Mouse (Mus musculus): ENCODE measurements around the gene Olfr470. TPM values are rescaled to one million over a fixed set of nuclear protein-coding genes. Genes with fewer than 3 reads are reported as not detected.
"Not testable (repeated sequence)": the region's sequence is repeated elsewhere in the genome, so short reads cannot be mapped to it uniquely, and the experiment has no call there.

Gene Olfr470
- polyA plus RNA-seq (2012; rRNA removed) = not detected in 2 replicates

- not testable (repeated sequence) for DNase-seq; H3K4me1 ChIP-seq (ENCODE audit: control insufficient read depth, insufficient read depth, low read length); H3K4me3 ChIP-seq (replicated peaks; ENCODE audit: insufficient read depth, low read depth, low read length); H3K27me3 ChIP-seq (ENCODE audit: control insufficient read depth, insufficient read depth, low read length); H3K27ac ChIP-seq (ENCODE audit: insufficient read depth, low read length)
- 74% methylated on average over 1 of the region's 1 CpGs for WGBS
Measured at GRCm38 (mm10) chr7:107847390-107847789, at the start of gene Olfr470. Gene Olfr470, minus strand, starts transcription at chr7:107847490.

GRCm38 (mm10) chr7:107841719-107842118 is 5.6 kb downstream of the Olfr470 start:
- Histone ChIP-seq H3K27ac (ENCODE audit: insufficient read depth, low read length) (no peak overlapping the region), H3K27me3 (ENCODE audit: control insufficient read depth, insufficient read depth, low read length) (no peaks in the 10 kb centered on the region), H3K4me3 (replicated peaks; ENCODE audit: insufficient read depth, low read depth, low read length) (no peak overlapping the region), H3K4me1 (ENCODE audit: control insufficient read depth, insufficient read depth, low read length) (no peaks in the 10 kb centered on the region)
- no peak for DNase-seq
- WGBS = 78% methylated on average over 1 of the region's 1 CpGs
- TF ChIP-seq POLR2A (IDR thresholded peaks at IDR 0.05; ENCODE audit: borderline replicate concordance, insufficient read depth, low read length) (no peak), CTCF (IDR thresholded peaks at IDR 0.05; ENCODE audit: borderline replicate concordance, insufficient read depth, low read depth, low read length) (no peak)

- H3K4me3 ChIP-seq (replicated peaks; ENCODE audit: insufficient read depth, low read depth, low read length); H3K27ac ChIP-seq (ENCODE audit: insufficient read depth, low read length); H3K27me3 ChIP-seq (ENCODE audit: control insufficient read depth, insufficient read depth, low read length); DNase-seq; H3K4me1 ChIP-seq (ENCODE audit: control insufficient read depth, insufficient read depth, low read length): not testable (repeated sequence)
Measured at GRCm38 (mm10) chr7:107825441-107825840, 21.8 kb downstream of the Olfr470 start, which contains the start of gene Olfr469. Gene Olfr469, minus strand, starts transcription at chr7:107825541.

DNA sequence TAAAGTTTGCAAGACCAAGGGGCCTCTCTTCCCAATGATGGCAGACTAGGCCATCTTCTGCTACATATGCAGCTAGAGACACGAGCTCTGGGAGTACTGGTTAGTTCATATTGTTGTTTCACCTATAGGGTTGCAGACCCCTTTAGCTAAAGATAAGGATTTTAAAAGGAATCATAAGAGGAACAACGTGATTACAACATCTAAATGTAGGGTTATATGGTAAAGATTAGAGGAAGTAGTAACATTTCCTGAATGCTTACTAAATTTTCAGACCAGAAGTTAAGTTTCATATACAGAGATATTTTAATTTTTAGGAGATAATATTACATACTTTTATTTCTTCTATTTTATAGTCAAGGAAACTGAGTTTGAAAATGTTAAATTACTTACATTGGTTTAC is 23.4 kb downstream of the Olfr470 start:
- H3K27ac ChIP-seq (ENCODE audit: insufficient read depth, low read length); H3K27me3 ChIP-seq (ENCODE audit: control insufficient read depth, insufficient read depth, low read length); H3K4me3 ChIP-seq (replicated peaks; ENCODE audit: insufficient read depth, low read depth, low read length); DNase-seq; H3K4me1 ChIP-seq (ENCODE audit: control insufficient read depth, insufficient read depth, low read length): not testable (repeated sequence)
- WGBS = 49% methylated on average over 2 of the region's 2 CpGs

- Histone ChIP-seq H3K27ac (ENCODE audit: insufficient read depth, low read length) (no peak overlapping the region), H3K4me1 (ENCODE audit: control insufficient read depth, insufficient read depth, low read length) (no peaks in the 10 kb centered on the region), H3K4me3 (replicated peaks; ENCODE audit: insufficient read depth, low read depth, low read length) (no peak overlapping the region), H3K27me3 (ENCODE audit: control insufficient read depth, insufficient read depth, low read length) (no peaks in the 10 kb centered on the region)
- TF ChIP-seq POLR2A (IDR thresholded peaks at IDR 0.05; ENCODE audit: borderline replicate concordance, insufficient read depth, low read length) = no peak
- TF ChIP-seq CTCF (IDR thresholded peaks at IDR 0.05; ENCODE audit: borderline replicate concordance, insufficient read depth, low read depth, low read length) = no peak
- no peak for DNase-seq
Measured at GRCm38 (mm10) chr7:107819442-107819841, 27.8 kb downstream of the Olfr470 start.

GRCm38 (mm10) chr7:107811963-107812362 is 35.3 kb downstream of the Olfr470 start, which contains the start of gene Olfr467:
Gene Olfr467, plus strand, starts transcription at chr7:107812263.
- H3K4me1 ChIP-seq (ENCODE audit: control insufficient read depth, insufficient read depth, low read length) = no peaks in the 10 kb centered on the region
- no peak for DNase-seq
- no peaks in the 10 kb centered on the region for H3K27me3 ChIP-seq (ENCODE audit: control insufficient read depth, insufficient read depth, low read length)
- no peak within 1 kb of the TSS for H3K27ac ChIP-seq (ENCODE audit: insufficient read depth, low read length)
- H3K4me3 ChIP-seq (replicated peaks; ENCODE audit: insufficient read depth, low read depth, low read length) = no peak within 1 kb of the TSS
- TF ChIP-seq CTCF (IDR thresholded peaks at IDR 0.05; ENCODE audit: borderline replicate concordance, insufficient read depth, low read depth, low read length) = no peak

DNA sequence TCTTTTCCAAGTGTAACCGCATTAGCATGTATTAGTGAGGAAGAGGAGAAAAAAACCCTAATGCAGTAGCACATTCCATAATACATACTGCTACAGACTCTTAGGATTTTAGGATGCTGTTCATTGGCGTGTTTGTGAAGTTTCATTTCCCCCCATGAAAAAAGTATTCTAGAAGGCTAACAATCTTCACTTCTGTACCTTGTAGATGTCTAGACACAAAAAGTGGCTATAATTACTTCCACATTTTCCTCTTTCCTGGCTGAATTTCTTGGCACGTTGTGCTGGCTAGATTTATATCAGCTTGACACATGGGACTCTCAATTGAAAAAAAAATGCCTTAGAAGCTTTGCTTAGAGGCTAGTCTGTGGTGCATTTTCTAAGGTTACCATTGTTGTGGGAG is 45.2 kb downstream of the Olfr470 start:
- Histone ChIP-seq H3K4me3 (replicated peaks; ENCODE audit: insufficient read depth, low read depth, low read length) (no peak overlapping the region), H3K4me1 (ENCODE audit: control insufficient read depth, insufficient read depth, low read length) (no peaks in the 10 kb centered on the region), H3K27me3 (ENCODE audit: control insufficient read depth, insufficient read depth, low read length) (no peaks in the 10 kb centered on the region), H3K27ac (ENCODE audit: insufficient read depth, low read length) (no peak overlapping the region)
- DNase-seq = no peak
- WGBS = 62% methylated on average over 3 of the region's 3 CpGs
- TF ChIP-seq CTCF (IDR thresholded peaks at IDR 0.05; ENCODE audit: borderline replicate concordance, insufficient read depth, low read depth, low read length) (no peak), POLR2A (IDR thresholded peaks at IDR 0.05; ENCODE audit: borderline replicate concordance, insufficient read depth, low read length) (no peak)

DNA sequence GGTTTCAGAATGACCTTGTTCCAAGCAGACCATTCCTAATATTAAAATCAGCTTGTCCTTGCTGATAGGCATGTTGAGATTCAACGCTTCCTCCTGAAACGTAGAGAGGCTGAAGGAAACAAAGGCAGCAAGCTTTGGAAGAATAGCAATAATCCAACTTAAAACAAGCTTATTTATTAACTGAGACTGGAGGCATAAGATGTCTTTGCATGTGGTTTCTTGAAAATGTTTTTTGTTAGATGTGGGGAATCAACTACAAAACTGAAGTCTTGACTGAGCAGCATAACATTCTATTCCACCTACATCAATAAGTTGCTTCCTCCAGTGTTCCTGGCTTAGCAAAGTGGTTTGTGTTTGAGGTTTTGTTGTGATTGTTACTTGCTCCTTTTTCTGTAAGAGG is 46.2 kb downstream of the Olfr470 start, which contains the start of gene Ovch2:
Gene Ovch2 (minus strand): TSS at position 101 of the 400 bp plus-strand sequence.
- WGBS = 86% methylated on average over 2 of the region's 2 CpGs
- DNase-seq = no peak
- Histone ChIP-seq H3K27ac (ENCODE audit: insufficient read depth, low read length) (no peak within 1 kb of the TSS), H3K4me3 (replicated peaks; ENCODE audit: insufficient read depth, low read depth, low read length) (no peak within 1 kb of the TSS), H3K4me1 (ENCODE audit: control insufficient read depth, insufficient read depth, low read length) (no peaks in the 10 kb centered on the region), H3K27me3 (ENCODE audit: control insufficient read depth, insufficient read depth, low read length) (no peaks in the 10 kb centered on the region)
- TF ChIP-seq POLR2A (IDR thresholded peaks at IDR 0.05; ENCODE audit: borderline replicate concordance, insufficient read depth, low read length) (no peak), CTCF (IDR thresholded peaks at IDR 0.05; ENCODE audit: borderline replicate concordance, insufficient read depth, low read depth, low read length) (no peak)

- no peak for DNase-seq
- no peaks in the 10 kb centered on the region for H3K27me3 ChIP-seq (ENCODE audit: control insufficient read depth, insufficient read depth, low read length)
- H3K4me3 ChIP-seq (replicated peaks; ENCODE audit: insufficient read depth, low read depth, low read length) = no peak overlapping the region
- WGBS = 90% methylated on average over 2 of the region's 2 CpGs
- TF ChIP-seq CTCF (IDR thresholded peaks at IDR 0.05; ENCODE audit: borderline replicate concordance, insufficient read depth, low read depth, low read length) (no peak), POLR2A (IDR thresholded peaks at IDR 0.05; ENCODE audit: borderline replicate concordance, insufficient read depth, low read length) (no peak)
- no peak overlapping the region for H3K27ac ChIP-seq (ENCODE audit: insufficient read depth, low read length)
- H3K4me1 ChIP-seq (ENCODE audit: control insufficient read depth, insufficient read depth, low read length) = no peaks in the 10 kb centered on the region
Measured at GRCm38 (mm10) chr7:107796500-107796899, 50.8 kb downstream of the Olfr470 start.

Other genes starting within 250 kb of the Olfr470 start
- gene 5330417H12Rik, start 222.3 kb downstream of the Olfr470 start, polyA plus RNA-seq (2012; rRNA removed) = not detected in 2 replicates
- 0.47 and 0.51 TPM in 2 replicates for gene Cyb5r2, start 89.5 kb downstream of the Olfr470 start, polyA plus RNA-seq (2012; rRNA removed)
- gene Ovch2, start 46.3 kb downstream of the Olfr470 start, polyA plus RNA-seq (2012; rRNA removed) = not detected in 2 replicates
- not detected in 2 replicates for gene Olfr467, start 35.2 kb downstream of the Olfr470 start, polyA plus RNA-seq (2012; rRNA removed)
- not detected in 2 replicates for gene Olfr469, start 21.9 kb downstream of the Olfr470 start, polyA plus RNA-seq (2012; rRNA removed)
- gene Olfr472, start 50.4 kb upstream of the Olfr470 start, polyA plus RNA-seq (2012; rRNA removed) = not detected in 2 replicates
- not detected in 2 replicates for gene Olfr473, start 83.0 kb upstream of the Olfr470 start, polyA plus RNA-seq (2012; rRNA removed)
- gene Olfr474, start 107.2 kb upstream of the Olfr470 start, polyA plus RNA-seq (2012; rRNA removed) = not detected in 2 replicates
- gene Olfr476, start 117.3 kb upstream of the Olfr470 start, polyA plus RNA-seq (2012; rRNA removed) = not detected in 2 replicates
- gene Olfr477, start 139.2 kb upstream of the Olfr470 start, polyA plus RNA-seq (2012; rRNA removed) = not detected in 2 replicates
- not detected in 2 replicates for gene Olfr478, start 186.5 kb upstream of the Olfr470 start, polyA plus RNA-seq (2012; rRNA removed)
- not detected in 2 replicates for gene Olfr479, start 203.2 kb upstream of the Olfr470 start, polyA plus RNA-seq (2012; rRNA removed)
- not detected in 2 replicates for gene Olfr480, start 219.9 kb upstream of the Olfr470 start, polyA plus RNA-seq (2012; rRNA removed)
- not detected in 2 replicates for gene Olfr481, start 232.4 kb upstream of the Olfr470 start, polyA plus RNA-seq (2012; rRNA removed)

Measured in cerebellum, adult 2 months (tissue).